Mouse (Mus musculus): ENCODE measurements around the gene Pkp2.

- no peak for TF ChIP-seq POLR2A (IDR thresholded peaks at IDR 0.05; ENCODE audit: insufficient read depth, low read depth, low read length)
- no peak for TF ChIP-seq CTCF (IDR thresholded peaks at IDR 0.05; ENCODE audit: insufficient read depth, low read depth, low read length)
These were observed 90.2 kb downstream of the Pkp2 start for GRCm38 (mm10) chr16:16303138-16303827.

Measured in olfactory bulb, adult 2 months (tissue).